Mouse (Mus musculus) lung, adult 2 months (tissue): ENCODE measurements at regions not wholly inside any gene's neighbourhood (a gene's known extent, or its start where the extent isn't known, plus 50 kb on each side); places are given as distances from the start of the nearest gene placed in this dataset.

Source experiments
- CTCF ChIP-seq: fragments of 200-500 bp; IDR thresholded peaks from 2 replicates; pipeline ENCODE4 v1.5.1; 2011; ENCODE audit warnings: mild to moderate bottlenecking, low read length, control low read depth; ENCODE audit not compliant: insufficient read depth
- POLR2A ChIP-seq: fragments of 200-500 bp; IDR thresholded peaks from 2 replicates; pipeline ENCODE4 v1.6.1; 2011; ENCODE audit warnings: low read depth, mild to moderate bottlenecking, control low read depth, low read length, borderline replicate concordance; ENCODE audit errors: extremely low read depth

- TF ChIP-seq CTCF (no peak), POLR2A (no peak)
Measured at GRCm38 (mm10) chr13:111962155-111962554, 153.4 kb upstream of the Map3k1 start.
